Mouse (Mus musculus): Measurements from ENCODE around the gene Nlrc5. TPM values are rescaled to one million over a fixed set of nuclear protein-coding genes. Genes with fewer than 3 reads are reported as not detected.

Gene Nlrc5
- total and polyA plus RNA-seq, 3 experiments, result 0.03 TPM; not detected in 2

DNA sequence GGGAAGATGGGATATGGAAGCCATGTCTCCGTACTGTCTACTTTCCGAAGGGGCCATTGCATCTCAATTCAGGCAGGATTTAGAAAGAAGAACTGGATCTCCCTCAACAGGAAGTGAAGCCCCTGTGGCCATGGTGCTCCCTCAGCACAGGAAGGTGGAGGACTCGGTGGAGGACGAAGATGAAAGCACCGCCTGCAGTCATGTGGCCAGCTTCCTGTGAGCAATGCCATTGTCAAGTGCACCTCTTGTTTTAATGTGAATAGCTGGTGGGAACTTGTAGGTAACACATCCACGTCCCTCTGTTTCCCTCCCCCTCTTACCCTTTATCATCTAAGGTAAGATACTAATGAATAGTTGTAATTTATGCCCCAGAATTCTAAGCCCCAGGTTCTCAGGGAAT, 35.6 kb upstream of the Nlrc5 start:
- no peak overlapping the region for H3K4me3 ChIP-seq (ENCODE audit: control insufficient read depth in 1 of 2, insufficient read depth in 1 of 2, low read depth in 2 of 2, low read length in 2 of 2)
- no peaks in the 10 kb centered on the region for H3K79me2 ChIP-seq (ENCODE audit: control insufficient read depth, insufficient read depth, low read length, poor library complexity)
- H3K36me3 ChIP-seq (ENCODE audit: control insufficient read depth in 1 of 2, insufficient read depth in 2 of 2, low read length in 2 of 2), result peaks cover 0 to 5% of the 10 kb centered on the region in 2 experiments; a peak in 1 of 4 replicates
- no peaks in the 10 kb centered on the region for H3K9me3 ChIP-seq (replicated peaks; ENCODE audit: insufficient read depth, low read length)
- no peak for TF ChIP-seq ELF1 (IDR thresholded peaks at IDR 0.05; ENCODE audit: low read depth, low read length)
- no peak for TF ChIP-seq TBP (IDR thresholded peaks at IDR 0.05; ENCODE audit: low read depth, low read length)
- no peak for TF ChIP-seq MYC (IDR thresholded peaks at IDR 0.05; ENCODE audit: low read depth, low read length)
- TF ChIP-seq GABPA (IDR thresholded peaks at IDR 0.05; ENCODE audit: low read depth, low read length), result no peak
- no peak for TF ChIP-seq JUND (IDR thresholded peaks at IDR 0.05; ENCODE audit: low read depth, low read length)
- no peak for TF ChIP-seq TCF12 (IDR thresholded peaks at IDR 0.05; ENCODE audit: low read depth, low read length)
- TF ChIP-seq RAD21 (IDR thresholded peaks at IDR 0.05; ENCODE audit: low read depth, low read length), result no peak
- TF ChIP-seq HCFC1 (IDR thresholded peaks at IDR 0.05; ENCODE audit: low read depth, low read length), result no peak
- H3K27ac ChIP-seq (ENCODE audit: control insufficient read depth, low read depth, low read length), result no peak overlapping the region
- no peak for DNase-seq (ENCODE audit: low read depth, low spot score)
- H3K9ac ChIP-seq (ENCODE audit: control insufficient read depth, low read depth, low read length, poor library complexity, severe bottlenecking), result no peak overlapping the region
- H3K27me3 ChIP-seq (ENCODE audit: control insufficient read depth in 1 of 2, insufficient read depth in 2 of 2, low read length in 2 of 2), result no peaks in the 10 kb centered on the region
- H3K4me1 ChIP-seq (ENCODE audit: control insufficient read depth in 1 of 2, insufficient read depth in 2 of 2, low read length in 2 of 2), result no peaks in the 10 kb centered on the region

DNA sequence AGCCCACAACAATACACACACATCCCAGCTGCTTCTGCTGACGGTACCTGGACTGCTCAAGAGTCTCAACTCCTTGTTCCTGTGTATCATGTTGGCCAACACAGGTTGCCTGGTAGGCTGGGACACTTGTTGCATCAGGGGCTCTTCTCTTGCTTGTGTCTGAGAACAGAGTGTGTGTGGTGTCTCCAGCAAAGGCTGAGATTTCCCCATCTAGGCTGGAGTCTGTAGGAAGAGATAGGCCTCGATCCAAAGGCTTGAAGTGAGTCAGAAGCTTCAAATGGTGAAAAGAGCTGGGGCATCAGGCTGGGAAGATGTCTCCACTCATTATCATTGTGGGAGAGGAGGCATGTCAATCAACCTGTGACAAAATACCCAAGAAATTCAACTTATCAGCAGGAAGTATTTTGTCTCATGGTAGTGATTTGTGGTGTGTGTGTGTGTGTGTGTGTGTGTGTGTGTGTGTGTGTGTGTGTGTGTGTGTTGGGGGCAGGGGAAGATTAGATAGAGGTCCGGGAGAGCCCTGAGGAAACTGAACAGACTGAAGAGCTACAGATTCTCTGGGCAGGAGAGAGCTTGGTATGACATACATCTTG, 34.7 kb upstream of the Nlrc5 start:
- H3K79me2 ChIP-seq (ENCODE audit: control insufficient read depth, insufficient read depth, low read length, poor library complexity), result no peaks in the 10 kb centered on the region
- no peak overlapping the region for H3K27ac ChIP-seq (ENCODE audit: control insufficient read depth, low read depth, low read length)
- H3K4me1 ChIP-seq (ENCODE audit: control insufficient read depth in 1 of 2, insufficient read depth in 2 of 2, low read length in 2 of 2), result no peaks in the 10 kb centered on the region
- no peak overlapping the region for H3K9ac ChIP-seq (ENCODE audit: control insufficient read depth, low read depth, low read length, poor library complexity, severe bottlenecking)
- no peak for TF ChIP-seq NELFE (IDR thresholded peaks at IDR 0.05; ENCODE audit: low read depth, low read length)
- TF ChIP-seq HCFC1 (IDR thresholded peaks at IDR 0.05; ENCODE audit: low read depth, low read length), result no peak
- no peak for TF ChIP-seq NRF1 (IDR thresholded peaks at IDR 0.05; ENCODE audit: insufficient read depth, low read depth, low read length, poor library complexity, severe bottlenecking)
- TF ChIP-seq SIN3A (IDR thresholded peaks at IDR 0.05; ENCODE audit: low read length), result peak; percentile 50; the same call in 1 of the 2 replicates
- TF ChIP-seq EP300 (IDR thresholded peaks at IDR 0.05; ENCODE audit: low read depth in 1 of 2, low read length in 2 of 2), result peak; percentile 52 to 63; a peak in 3 of 4 replicates
- TF ChIP-seq TCF12 (IDR thresholded peaks at IDR 0.05; ENCODE audit: low read depth, low read length), result peak; percentile 85
- peak; percentile 63 for TF ChIP-seq ETS1 (IDR thresholded peaks at IDR 0.05; ENCODE audit: low read depth, low read length)
- peak; percentile 99 for TF ChIP-seq RCOR1 (IDR thresholded peaks at IDR 0.05; ENCODE audit: low read depth, low read length)
- 0 out of 2 replicates have a peak, but pooled peaks have one; percentile 19 for TF ChIP-seq MYC (IDR thresholded peaks at IDR 0.05; ENCODE audit: low read depth, low read length)
- TF ChIP-seq MXI1 (IDR thresholded peaks at IDR 0.05; ENCODE audit: low read depth, low read length), result peak; percentile 46; the same call in 1 of the 2 replicates
- no peak for TF ChIP-seq MAZ (IDR thresholded peaks at IDR 0.05; ENCODE audit: low read depth, low read length)
- peak; percentile 55 for TF ChIP-seq TAL1 (IDR thresholded peaks at IDR 0.05; ENCODE audit: low read length)
- peak; percentile 67 for TF ChIP-seq GATA1 (IDR thresholded peaks at IDR 0.05; ENCODE audit: low read depth, low read length)
- peak; percentile 37; the same call in 1 of the 2 replicates for TF ChIP-seq BHLHE40 (IDR thresholded peaks at IDR 0.05; ENCODE audit: borderline replicate concordance, low read depth, low read length)
- TF ChIP-seq MAX (IDR thresholded peaks at IDR 0.05; ENCODE audit: low read length), result peak; percentile 26; the same call in 1 of the 2 replicates
- TF ChIP-seq USF2 (IDR thresholded peaks at IDR 0.05; ENCODE audit: borderline replicate concordance in 1 of 2, insufficient read depth in 1 of 2, low read depth in 1 of 2, low read length in 2 of 2), result no peak
- peak; percentile 57; the same call in 1 of the 2 replicates for TF ChIP-seq MAFK (IDR thresholded peaks at IDR 0.05; ENCODE audit: borderline replicate concordance, low read depth, low read length)
- no peak for TF ChIP-seq CHD1 (IDR thresholded peaks at IDR 0.05; ENCODE audit: low read depth, low read length)
- no peaks in the 10 kb centered on the region for H3K9me3 ChIP-seq (replicated peaks; ENCODE audit: insufficient read depth, low read length)
- peak; percentile 71 for DNase-seq (ENCODE audit: low read depth, low spot score)
- H3K36me3 ChIP-seq (ENCODE audit: control insufficient read depth in 1 of 2, insufficient read depth in 2 of 2, low read length in 2 of 2), result peaks cover 0 to 5% of the 10 kb centered on the region in 2 experiments; a peak in 1 of 4 replicates
- H3K4me3 ChIP-seq (ENCODE audit: control insufficient read depth in 1 of 2, insufficient read depth in 1 of 2, low read depth in 2 of 2, low read length in 2 of 2), result no peak overlapping the region
- H3K27me3 ChIP-seq (ENCODE audit: control insufficient read depth in 1 of 2, insufficient read depth in 2 of 2, low read length in 2 of 2), result no peaks in the 10 kb centered on the region
